Mouse (Mus musculus) left cerebral cortex, postnatal 25 days (tissue): ENCODE data around the gene Bri3. TPM values are rescaled to one million over a fixed set of nuclear protein-coding genes. Genes with fewer than 3 reads are reported as not detected.

Experiments
- DNase-seq, 2 experiments: peaks; one replicate each; pipeline ENCODE4 v3.0.0; 2022; ENCODE audit warnings: low spot score in 2 of 2, mixed read lengths in 1 of 2
- intact Hi-C: fragments of 180-260 bp; cut with DNase I; formaldehyde crosslinking; loops from one replicate; pipeline ENCODE4 v1.15.1; 2025
- total RNA-seq, 2 experiments: library from RNA; stranded (reverse); gene quantifications; 2 replicates each; pipeline ENCODE4 v1.2.3; 2021

The Bri3 gene
- total RNA-seq, 2 experiments from 2014 or later, result 64.0 to 65.8 TPM

- intact Hi-C loops, result no loop called here
- DNase-seq, result no peak
Measured at GRCm38 (mm10) chr5:144452776-144453455, 208.7 kb downstream of the Bri3 start.

DNA sequence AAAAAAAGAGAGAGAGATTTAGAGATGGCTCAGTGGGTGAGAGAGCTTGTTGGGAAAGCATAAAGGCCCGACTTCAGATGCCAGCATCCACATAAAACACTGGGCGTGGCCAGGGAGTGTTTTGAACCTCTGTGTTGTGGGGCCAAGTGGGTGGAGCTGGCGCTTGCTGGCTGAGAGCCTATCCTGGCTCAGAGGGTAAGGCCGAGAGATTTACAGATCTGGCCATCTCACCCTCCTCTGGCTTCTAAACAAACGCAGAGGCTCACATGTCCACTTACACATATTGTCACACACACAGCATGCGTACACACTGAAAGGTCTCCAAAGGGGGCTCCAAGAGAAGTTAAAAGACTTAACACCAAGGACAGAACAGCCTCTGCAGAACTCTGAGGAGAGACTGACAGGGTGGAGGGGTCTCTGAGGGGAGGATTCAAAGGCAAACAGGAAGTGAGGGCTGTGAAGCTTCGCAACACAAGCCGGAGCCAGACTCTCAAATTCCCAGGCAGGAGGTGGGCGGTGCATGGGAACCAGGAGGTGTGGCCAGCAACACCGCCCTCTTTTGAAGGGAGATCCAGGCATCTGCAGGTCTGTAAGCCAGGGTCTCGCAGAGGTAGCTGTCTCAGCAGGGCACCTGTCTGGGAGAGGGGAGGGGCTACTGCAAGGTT lies 213.5 kb downstream of the Bri3 start:
- intact Hi-C loops, result no loop called here
- no peak for DNase-seq

- intact Hi-C loops, result loop anchor here (5.0 kb wide), 2 partner anchors 170 to 260 kb away; no protein-coding TSS in a partner anchor
- peak in 1 of 2 experiments; percentile 10 for DNase-seq
Measured at GRCm38 (mm10) chr5:144466987-144467386, 222.8 kb downstream of the Bri3 start.

DNA sequence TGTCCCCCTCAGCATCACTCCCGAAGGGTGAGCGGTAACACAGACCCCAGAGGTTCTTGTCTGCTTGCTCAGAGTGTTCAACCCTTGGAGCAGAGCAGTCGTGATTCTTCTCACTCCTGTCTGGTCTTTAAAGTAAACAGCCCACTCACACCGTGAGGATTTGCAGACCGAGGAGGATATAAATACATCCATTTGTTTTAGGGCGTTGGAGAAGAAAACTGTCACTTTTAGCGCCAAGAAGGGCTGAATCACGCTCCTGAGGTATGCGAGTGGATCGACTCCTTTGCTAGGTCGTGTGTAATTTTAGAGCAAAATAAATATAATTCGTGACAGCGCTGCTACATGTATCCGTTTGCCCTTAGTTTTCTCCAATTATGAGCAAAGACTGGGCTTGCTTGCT lies 228.8 kb downstream of the Bri3 start:
- peak; percentile 31 to 66 for DNase-seq
- intact Hi-C loops, result loop anchor here (2.0 kb wide), 1 partner anchor 70 kb away; no protein-coding TSS in a partner anchor

DNA sequence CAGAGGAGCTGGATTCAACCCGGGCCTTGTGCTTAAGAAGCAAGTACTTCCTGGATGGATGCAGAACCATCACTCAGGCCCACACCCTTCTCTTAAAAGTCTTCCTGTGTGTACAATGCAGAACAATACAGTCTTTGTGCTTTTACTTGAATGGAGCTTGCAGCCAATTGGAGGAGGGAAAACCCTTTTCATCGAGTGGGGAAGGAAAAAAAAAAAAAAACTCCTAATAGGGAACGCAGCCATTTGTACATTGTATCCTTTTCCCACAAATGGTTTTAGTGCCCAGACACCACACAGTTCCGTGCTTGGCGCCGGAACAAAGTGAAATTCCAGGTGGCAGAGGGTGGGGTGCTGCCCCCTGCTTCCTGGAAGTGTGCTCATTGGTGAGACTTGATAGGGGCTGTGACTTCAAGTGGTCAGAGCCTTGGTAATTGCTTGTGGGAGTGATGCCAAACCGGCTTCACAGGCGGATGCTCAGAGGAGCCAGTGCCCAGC lies 235.5 kb downstream of the Bri3 start:
- intact Hi-C loops, result no loop called here
- no peak for DNase-seq

- intact Hi-C loops, result no loop called here
- no peak for DNase-seq
Measured at GRCm38 (mm10) chr5:144483659-144484375, 239.6 kb downstream of the Bri3 start.

GRCm38 (mm10) chr5:144491308-144491707 lies 247.1 kb downstream of the Bri3 start:
- DNase-seq, result no peak
- intact Hi-C loops, result no loop called here

Other genes with a start within 250 kb of the Bri3 start
- gene Ccz1, start 229.6 kb upstream of the Bri3 start, total RNA-seq, result 10 to 100 TPM; 38.7 to 42.6 TPM
- 1 to 10 TPM; 2.6 to 3.2 TPM for gene Ocm, start 217.8 kb upstream of the Bri3 start, total RNA-seq
- gene Lmtk2, start 144.0 kb upstream of the Bri3 start, total RNA-seq, result 100 to 1,000 TPM; 163 to 171 TPM
- under 1 TPM; 0.25 to 0.30 TPM for gene Bhlha15, start 54.2 kb upstream of the Bri3 start, total RNA-seq
- gene Tecpr1, start 20.8 kb upstream of the Bri3 start, total RNA-seq, result 10 to 100 TPM; 86.6 to 87.7 TPM
- gene Baiap2l1, start 113.7 kb downstream of the Bri3 start, total RNA-seq, result under 1 TPM; 0.53 to 0.92 TPM